Mouse (Mus musculus): ENCODE measurements around the gene 9130213A22Rik.

9130213A22Rik gene

GRCm38 (mm10) chr11:69122336-69122951 is at the start of gene 9130213A22Rik:
Gene 9130213A22Rik (minus strand): TSS chr11:69122589.
- no peak for DNase-seq (ENCODE audit: low spot score)

GRCm38 (mm10) chr11:69171626-69172025 is 49.2 kb upstream of the 9130213A22Rik start:
- DNase-seq (ENCODE audit: low spot score): peak; percentile 44

GRCm38 (mm10) chr11:69169313-69169712 is 46.9 kb upstream of the 9130213A22Rik start:
- no peak for DNase-seq (ENCODE audit: low spot score)

- DNase-seq (ENCODE audit: low spot score): no peak
Measured at GRCm38 (mm10) chr11:69156800-69157199, 34.4 kb upstream of the 9130213A22Rik start, which contains the start of gene Alox12b. Gene Alox12b (plus strand): TSS chr11:69156989.

GRCm38 (mm10) chr11:69155351-69155750 is 33.0 kb upstream of the 9130213A22Rik start:
- DNase-seq (ENCODE audit: low spot score): peak; percentile 30

- DNase-seq (ENCODE audit: low spot score): no peak
Measured at GRCm38 (mm10) chr11:69153831-69154230, 31.4 kb upstream of the 9130213A22Rik start.

- DNase-seq (ENCODE audit: low spot score): no peak
Measured at GRCm38 (mm10) chr11:69151004-69151403, 28.6 kb upstream of the 9130213A22Rik start.

- peak; percentile 46 for DNase-seq (ENCODE audit: low spot score)
Measured at GRCm38 (mm10) chr11:69150444-69150843, 28.1 kb upstream of the 9130213A22Rik start.

GRCm38 (mm10) chr11:69149728-69150127 is 27.3 kb upstream of the 9130213A22Rik start:
- no peak for DNase-seq (ENCODE audit: low spot score)

- DNase-seq (ENCODE audit: low spot score): no peak
Measured at GRCm38 (mm10) chr11:69148451-69148960, 26.1 kb upstream of the 9130213A22Rik start.

GRCm38 (mm10) chr11:69147546-69147945 is 25.2 kb upstream of the 9130213A22Rik start:
- no peak for DNase-seq (ENCODE audit: low spot score)

- DNase-seq (ENCODE audit: low spot score): no peak
Measured at GRCm38 (mm10) chr11:69135361-69135760, 13.0 kb upstream of the 9130213A22Rik start.

GRCm38 (mm10) chr11:69134622-69134968 is 12.2 kb upstream of the 9130213A22Rik start:
- no peak for DNase-seq (ENCODE audit: low spot score)

GRCm38 (mm10) chr11:69133923-69134621 is 11.7 kb upstream of the 9130213A22Rik start:
- DNase-seq (ENCODE audit: low spot score): no peak

GRCm38 (mm10) chr11:69133566-69133922 is 11.2 kb upstream of the 9130213A22Rik start:
- no peak for DNase-seq (ENCODE audit: low spot score)

- no peak for DNase-seq (ENCODE audit: low spot score)
Measured at GRCm38 (mm10) chr11:69128426-69129122, 6.2 kb upstream of the 9130213A22Rik start.

- no peak for DNase-seq (ENCODE audit: low spot score)
Measured at GRCm38 (mm10) chr11:69126706-69127095, 4.3 kb upstream of the 9130213A22Rik start.

GRCm38 (mm10) chr11:69125919-69126705 is 3.7 kb upstream of the 9130213A22Rik start:
- DNase-seq (ENCODE audit: low spot score): no peak

GRCm38 (mm10) chr11:69125852-69125918 is 3.3 kb upstream of the 9130213A22Rik start, which contains the start of gene Aloxe3:
Gene Aloxe3 (plus strand): TSS chr11:69125896.
- no peak for DNase-seq (ENCODE audit: low spot score)

- peak; percentile 92 for DNase-seq (ENCODE audit: low spot score)
Measured at GRCm38 (mm10) chr11:69125041-69125851, 2.9 kb upstream of the 9130213A22Rik start.

GRCm38 (mm10) chr11:69124498-69124847 is 2.1 kb upstream of the 9130213A22Rik start:
- DNase-seq (ENCODE audit: low spot score): peak; percentile 85
